Mouse (Mus musculus) skeletal muscle tissue, adult 2 months (tissue): ENCODE measurements around the gene Gimap8.
"Not testable (repeated sequence)": the region's sequence is repeated elsewhere in the genome, so short reads cannot be mapped to it uniquely, and the experiment has no call there.

Experiments
- DNase-seq: peaks from one replicate; pipeline ENCODE4 v3.0.0-alpha.2; 2012; ENCODE audit warnings: low read depth, low spot score

Gene Gimap8

GRCm38 (mm10) chr6:48646995-48647394 is at the start of gene Gimap8:
TSS of gene Gimap8 (plus strand) at chr6:48647234.
- DNase-seq, result peak; percentile 40

GRCm38 (mm10) chr6:48600594-48600993 is 46.4 kb upstream of the Gimap8 start:
- no peak for DNase-seq

GRCm38 (mm10) chr6:48601271-48602079 is 45.6 kb upstream of the Gimap8 start, which contains the start of gene Zfp775:
TSS of gene Zfp775 (plus strand) at chr6:48602063.
- DNase-seq, result peak; percentile 96

- no peak for DNase-seq
Measured at GRCm38 (mm10) chr6:48602080-48602741, 44.8 kb upstream of the Gimap8 start.

- no peak for DNase-seq
Measured at GRCm38 (mm10) chr6:48608124-48608523, 38.9 kb upstream of the Gimap8 start.

- DNase-seq, result no peak
Measured at GRCm38 (mm10) chr6:48609512-48609911, 37.5 kb upstream of the Gimap8 start.

- DNase-seq, result no peak
Measured at GRCm38 (mm10) chr6:48610657-48611056, 36.4 kb upstream of the Gimap8 start.

GRCm38 (mm10) chr6:48613464-48613863 is 33.6 kb upstream of the Gimap8 start:
- no peak for DNase-seq

- no peak for DNase-seq
Measured at GRCm38 (mm10) chr6:48614756-48615155, 32.3 kb upstream of the Gimap8 start.

- DNase-seq, result no peak
Measured at GRCm38 (mm10) chr6:48620031-48620430, 27.0 kb upstream of the Gimap8 start.

- not testable (repeated sequence) for DNase-seq
Measured at GRCm38 (mm10) chr6:48622186-48622843, 24.7 kb upstream of the Gimap8 start.

- no peak for DNase-seq
Measured at GRCm38 (mm10) chr6:48623460-48623859, 23.6 kb upstream of the Gimap8 start.

GRCm38 (mm10) chr6:48626464-48626863 is 20.6 kb upstream of the Gimap8 start, which contains the start of gene AI854703:
TSS of gene AI854703 (plus strand) at chr6:48626764.
- DNase-seq, result no peak

- DNase-seq, result peak; percentile 36
Measured at GRCm38 (mm10) chr6:48626984-48627383, 20.1 kb upstream of the Gimap8 start.

GRCm38 (mm10) chr6:48627511-48627924 is 19.5 kb upstream of the Gimap8 start:
- no peak for DNase-seq

- no peak for DNase-seq
Measured at GRCm38 (mm10) chr6:48628377-48628776, 18.7 kb upstream of the Gimap8 start.

GRCm38 (mm10) chr6:48628808-48629660 is 18.0 kb upstream of the Gimap8 start:
- no peak for DNase-seq

GRCm38 (mm10) chr6:48629661-48630034 is 17.4 kb upstream of the Gimap8 start:
- DNase-seq, result no peak

GRCm38 (mm10) chr6:48630831-48631230 is 16.2 kb upstream of the Gimap8 start:
- DNase-seq, result no peak

GRCm38 (mm10) chr6:48635105-48635504 is 11.9 kb upstream of the Gimap8 start:
- no peak for DNase-seq

GRCm38 (mm10) chr6:48636515-48636914 is 10.5 kb upstream of the Gimap8 start:
- no peak for DNase-seq
